Mouse (Mus musculus) neutrophil, adult 83 days (primary cell): ENCODE measurements around the gene Olfr1180. TPM values are rescaled to one million over a fixed set of nuclear protein-coding genes. Genes with fewer than 3 reads are reported as not detected.

Experiments used
- total RNA-seq, 2 experiments: library from RNA; stranded (reverse); gene quantifications; one replicate each; pipeline ENCODE4 v1.2.4; 2023

The Olfr1180 gene
- not detected for total RNA-seq

DNA sequence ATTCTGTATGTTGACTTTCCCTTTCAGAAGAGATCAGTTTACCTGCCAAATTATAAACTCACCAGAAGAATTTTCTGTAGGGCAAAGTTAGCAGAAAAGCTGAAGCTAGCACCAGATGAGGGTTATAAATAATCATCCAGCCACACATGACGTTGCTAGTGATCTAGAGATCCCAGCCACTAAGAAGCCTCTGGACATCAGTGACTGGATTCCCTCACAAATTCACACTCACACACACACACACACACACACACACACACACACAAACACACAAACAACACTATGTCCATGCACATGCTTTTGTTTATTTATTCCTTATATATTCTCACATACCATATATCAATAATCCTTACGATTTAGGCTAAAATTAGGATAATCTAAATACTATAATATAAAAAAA is at the start of gene Olfr1180:
Olfr1180 (minus strand) TSS at position 101 of the 400 bp plus-strand sequence.

DNA sequence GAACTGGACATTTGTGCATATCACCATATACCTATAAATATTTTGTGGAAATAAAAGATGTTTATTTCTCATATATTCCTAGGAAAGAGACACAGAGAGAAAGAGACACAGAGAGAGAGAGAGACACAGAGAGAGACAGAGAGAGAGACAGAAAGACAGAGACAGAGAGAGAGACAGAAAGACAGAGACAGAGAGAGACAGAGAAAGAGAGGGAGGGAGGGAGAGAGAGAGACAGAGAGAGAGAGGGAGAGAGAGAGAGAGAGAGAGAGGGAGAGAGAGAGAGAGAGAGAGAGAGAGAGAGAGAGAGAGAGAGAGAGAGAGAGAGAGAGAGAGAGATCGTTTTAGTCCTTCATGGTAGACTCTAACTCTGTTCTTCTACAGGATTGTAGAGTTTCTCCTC is 35.6 kb upstream of the Olfr1180 start, which contains the start of gene Olfr1183:
Olfr1183 (plus strand) TSS at position 301 of the 400 bp plus-strand sequence.

GRCm38 (mm10) chr2:88449031-88449430 is 30.1 kb upstream of the Olfr1180 start, which contains the start of gene Gm13757:
Gene Gm13757 (minus strand): TSS chr2:88449131.

GRCm38 (mm10) chr2:88426071-88426470 is 7.1 kb upstream of the Olfr1180 start, which contains the start of gene Olfr1181:
Gene Olfr1181 (minus strand): TSS chr2:88426171.

GRCm38 (mm10) chr2:88406353-88406752 is 12.6 kb downstream of the Olfr1180 start, which contains the start of gene Olfr1179:
Gene Olfr1179 (minus strand): TSS chr2:88406453.

GRCm38 (mm10) chr2:88386762-88387161 is 32.2 kb downstream of the Olfr1180 start, which contains the start of gene Olfr1178:
Gene Olfr1178 (plus strand): TSS chr2:88387062.

Other genes with a start within 250 kb of the Olfr1180 start
- not detected for gene Olfr1168, start 237.3 kb downstream of the Olfr1180 start, total RNA-seq
- gene Olfr1170, start 190.8 kb downstream of the Olfr1180 start, total RNA-seq, result not detected
- gene Olfr1173, start 139.3 kb downstream of the Olfr1180 start, total RNA-seq, result not detected
- gene Olfr1174-ps, start 104.0 kb downstream of the Olfr1180 start, total RNA-seq, result not detected
- not detected for gene Olfr1175-ps, start 91.9 kb downstream of the Olfr1180 start, total RNA-seq
- not detected for gene Olfr1176, start 82.4 kb downstream of the Olfr1180 start, total RNA-seq
- gene Olfr1177-ps, start 72.7 kb downstream of the Olfr1180 start, total RNA-seq, result not detected
- gene Olfr1178, start 32.1 kb downstream of the Olfr1180 start, total RNA-seq, result not detected
- gene Olfr1179, start 12.7 kb downstream of the Olfr1180 start, total RNA-seq, result not detected
- not detected for gene Olfr1181, start 7.0 kb upstream of the Olfr1180 start, total RNA-seq
- not detected for gene Gm13757, start 30.0 kb upstream of the Olfr1180 start, total RNA-seq
- gene Olfr1183, start 35.7 kb upstream of the Olfr1180 start, total RNA-seq, result not detected
- gene Olfr1184, start 64.4 kb upstream of the Olfr1180 start, total RNA-seq, result not detected
- gene Olfr1185-ps1, start 74.2 kb upstream of the Olfr1180 start, total RNA-seq, result not detected
- gene Olfr1186, start 99.4 kb upstream of the Olfr1180 start, total RNA-seq, result not detected
- not detected for gene Olfr1188, start 137.8 kb upstream of the Olfr1180 start, total RNA-seq
- gene Olfr1189, start 167.3 kb upstream of the Olfr1180 start, total RNA-seq, result not detected
- under 1 TPM; 0.04 to 0.18 TPM for gene Olfr1191-ps1, start 221.4 kb upstream of the Olfr1180 start, total RNA-seq
- not detected for gene Olfr1192-ps1, start 229.4 kb upstream of the Olfr1180 start, total RNA-seq